Mouse (Mus musculus) kidney, adult 2 months (tissue): ENCODE results near the gene Fscb.

Experiments
- CTCF ChIP-seq: fragments of 200-500 bp; conservative IDR thresholded peaks from 2 replicates; pipeline ENCODE4 v1.5.1; 2011; ENCODE audit warnings: low read depth, mild to moderate bottlenecking, control low read depth, low read length, moderate library complexity, mixed read lengths; ENCODE audit not compliant: insufficient read depth, insufficient read length
- POLR2A ChIP-seq: fragments of 200-500 bp; IDR thresholded peaks from one replicate; pipeline ENCODE4 v1.6.1; 2011; ENCODE audit warnings: low read depth, low read length, control low read depth

GRCm38 (mm10) chr12:64449911-64450310 lies 24.6 kb downstream of the Fscb start:
- TF ChIP-seq CTCF = no peak
- no peak for TF ChIP-seq POLR2A
